Mouse (Mus musculus) heart, adult 2 months (tissue): ENCODE measurements at regions not wholly inside any gene's neighbourhood (a gene's known extent, or its start where the extent isn't known, plus 50 kb on each side); places are given as distances from the start of the nearest gene placed in this dataset.

Source experiments
- DNase-seq, 2 experiments: peaks; one replicate each; pipeline ENCODE4 v3.0.0; 2021
- H3K27ac ChIP-seq: fragments of 200-600 bp; 2 replicates; pipeline ENCODE4 v1.8.1; 2022
- H3K27me3 ChIP-seq: fragments of 200-500 bp; 2 replicates; pipeline ENCODE4 v1.6.1; 2012; ENCODE audit warnings: mild to moderate bottlenecking, low read length, inconsistent platforms, mixed read lengths; ENCODE audit not compliant: control insufficient read depth, insufficient read depth
- H3K36me3 ChIP-seq: fragments of 200-500 bp; 2 replicates; pipeline ENCODE4 v1.6.1; 2012; ENCODE audit warnings: low read length, inconsistent platforms; ENCODE audit not compliant: control insufficient read depth, insufficient read depth
- H3K4me1 ChIP-seq: fragments of 200-500 bp; 2 replicates; pipeline ENCODE4 v1.6.1; 2011; ENCODE audit warnings: low read length; ENCODE audit not compliant: control insufficient read depth, insufficient read depth
- H3K4me3 ChIP-seq: fragments of 200-600 bp; 2 replicates; pipeline ENCODE4 v1.8.1; 2022
- H3K79me2 ChIP-seq: fragments of 200-500 bp; replicated peaks from 2 replicates; pipeline ENCODE4 v1.6.1; 2012; ENCODE audit warnings: mild to moderate bottlenecking, inconsistent platforms, low read length, moderate library complexity, mixed read lengths; ENCODE audit not compliant: control insufficient read depth, insufficient read depth
- H3K9ac ChIP-seq: fragments of 200-500 bp; 2 replicates; pipeline ENCODE4 v1.6.1; 2012; ENCODE audit warnings: low read depth, mild to moderate bottlenecking, control low read depth, inconsistent platforms, low read length, mixed read lengths
- CTCF ChIP-seq: fragments of 200-600 bp; IDR thresholded peaks from 2 replicates; pipeline ENCODE4 v1.8.1; 2022; ENCODE audit warnings: antibody characterized with exemption, mild to moderate bottlenecking, moderate library complexity
- EP300 ChIP-seq: fragments of 200-500 bp; IDR thresholded peaks from 2 replicates; pipeline ENCODE4 v1.6.1; 2011; ENCODE audit warnings: low read depth, low read length, control low read depth; ENCODE audit not compliant: insufficient read depth
- POLR2A ChIP-seq: fragments of 200-500 bp; IDR thresholded peaks from 2 replicates; pipeline ENCODE4 v1.6.1; 2011; ENCODE audit warnings: mild to moderate bottlenecking, low read depth, low read length, control low read depth; ENCODE audit not compliant: insufficient read depth
- WGBS: fragments of 180-500 bp; shearing (Covaris S2); methylation state at CpG from one replicate; pipeline ENCODE4 v1.1.7; 2018; 5-methylcytosine and 5-hydroxymethylcytosine counted together
- intact Hi-C: fragments of 180-260 bp; cut with DNase I; formaldehyde crosslinking; loops from one replicate; pipeline ENCODE4 v1.15.1; 2025

GRCm38 (mm10) chr15:85652431-85652830 lies 70.2 kb upstream of the Wnt7b start:
- 60% methylated on average over 5 of the region's 5 CpGs for WGBS
- Histone ChIP-seq H3K4me3 (no peak overlapping the region), H3K27me3 (no peaks in the 10 kb centered on the region), H3K36me3 (peaks cover 7% of the 10 kb centered on the region), H3K79me2 (peaks cover 2% of the 10 kb centered on the region; the same call in 1 of the 2 replicates), H3K9ac (peak overlapping the region; percentile 58), H3K4me1 (peaks cover 28% of the 10 kb centered on the region), H3K27ac (peak overlapping the region; percentile 100)
- no peak for DNase-seq
- intact Hi-C loops: loop anchor here (10.0 kb wide), 1 partner anchor 52 kb away; no protein-coding TSS in a partner anchor
- TF ChIP-seq EP300: no peak

GRCm38 (mm10) chr15:85652871-85653337 lies 70.6 kb upstream of the Wnt7b start:
- H3K27me3 ChIP-seq: no peaks in the 10 kb centered on the region
- peaks cover 2% of the 10 kb centered on the region; the same call in 1 of the 2 replicates for H3K79me2 ChIP-seq
- peak overlapping the region; percentile 57 for H3K4me3 ChIP-seq
- TF ChIP-seq EP300: no peak
- TF ChIP-seq CTCF: no peak
- no peak for TF ChIP-seq POLR2A
- intact Hi-C loops: loop anchor here (10.0 kb wide), 1 partner anchor 52 kb away; no protein-coding TSS in a partner anchor
- DNase-seq: peak in 1 of 2 experiments; percentile 30
- peak overlapping the region; percentile 100 for H3K27ac ChIP-seq
- WGBS: 11% methylated on average over 9 of the region's 9 CpGs
- peaks cover 26% of the 10 kb centered on the region for H3K4me1 ChIP-seq
- peak overlapping the region; percentile 58 for H3K9ac ChIP-seq
- peaks cover 7% of the 10 kb centered on the region for H3K36me3 ChIP-seq

GRCm38 (mm10) chr15:85653421-85654401 lies 71.4 kb upstream of the Wnt7b start:
- TF ChIP-seq POLR2A (peak; percentile 94), CTCF (peak; percentile 14; the same call in 1 of the 2 replicates), EP300 (peak; percentile 39; the same call in 1 of the 2 replicates)
- peak; percentile 91 for DNase-seq
- WGBS: under 1% methylated on average over 32 of the region's 32 CpGs
- peaks cover 7% of the 10 kb centered on the region for H3K36me3 ChIP-seq
- H3K4me3 ChIP-seq: peak overlapping the region; percentile 57
- H3K27ac ChIP-seq: peak overlapping the region; percentile 100
- intact Hi-C loops: loop anchor here (10.0 kb wide), 1 partner anchor 51 kb away; no protein-coding TSS in a partner anchor
- peaks cover 4% of the 10 kb centered on the region for H3K79me2 ChIP-seq
- peaks cover 28% of the 10 kb centered on the region for H3K4me1 ChIP-seq
- peak overlapping the region; percentile 92 for H3K9ac ChIP-seq
- no peaks in the 10 kb centered on the region for H3K27me3 ChIP-seq

GRCm38 (mm10) chr15:85654791-85655190 lies 72.5 kb upstream of the Wnt7b start:
- Histone ChIP-seq H3K27me3 (no peaks in the 10 kb centered on the region), H3K4me1 (peaks cover 24% of the 10 kb centered on the region), H3K79me2 (peaks cover 4% of the 10 kb centered on the region), H3K4me3 (peak overlapping the region; percentile 57; the same call in 1 of the 2 replicates), H3K27ac (peak overlapping the region; percentile 100), H3K9ac (peak overlapping the region; percentile 62), H3K36me3 (peaks cover 7% of the 10 kb centered on the region)
- peak in 1 of 2 experiments; percentile 27 for DNase-seq
- WGBS: 62% methylated on average over 3 of the region's 3 CpGs
- intact Hi-C loops: loop anchor here (10.0 kb wide), 1 partner anchor 50 kb away; no protein-coding TSS in a partner anchor
- TF ChIP-seq CTCF (no peak), POLR2A (no peak), EP300 (no peak)

GRCm38 (mm10) chr15:85655751-85656167 lies 73.5 kb upstream of the Wnt7b start:
- H3K4me3 ChIP-seq: 0 out of 2 replicates have a peak overlapping the region, but pooled peaks have one; percentile 9
- intact Hi-C loops: loop anchor here (10.0 kb wide), 1 partner anchor 49 kb away; no protein-coding TSS in a partner anchor
- H3K27me3 ChIP-seq: no peaks in the 10 kb centered on the region
- peak; percentile 50 to 65 for DNase-seq
- WGBS: 28% methylated on average over 6 of the region's 6 CpGs
- peak overlapping the region; percentile 53 for H3K9ac ChIP-seq
- H3K79me2 ChIP-seq: peaks cover 6% of the 10 kb centered on the region
- peak; percentile 25; the same call in 1 of the 2 replicates for TF ChIP-seq POLR2A
- no peak for TF ChIP-seq EP300
- TF ChIP-seq CTCF: no peak
- peaks cover 7% of the 10 kb centered on the region for H3K36me3 ChIP-seq
- H3K4me1 ChIP-seq: peaks cover 24% of the 10 kb centered on the region
- peak overlapping the region; percentile 100 for H3K27ac ChIP-seq
